Mouse (Mus musculus): ENCODE measurements around the gene Gpr3.

Gpr3 gene

DNA sequence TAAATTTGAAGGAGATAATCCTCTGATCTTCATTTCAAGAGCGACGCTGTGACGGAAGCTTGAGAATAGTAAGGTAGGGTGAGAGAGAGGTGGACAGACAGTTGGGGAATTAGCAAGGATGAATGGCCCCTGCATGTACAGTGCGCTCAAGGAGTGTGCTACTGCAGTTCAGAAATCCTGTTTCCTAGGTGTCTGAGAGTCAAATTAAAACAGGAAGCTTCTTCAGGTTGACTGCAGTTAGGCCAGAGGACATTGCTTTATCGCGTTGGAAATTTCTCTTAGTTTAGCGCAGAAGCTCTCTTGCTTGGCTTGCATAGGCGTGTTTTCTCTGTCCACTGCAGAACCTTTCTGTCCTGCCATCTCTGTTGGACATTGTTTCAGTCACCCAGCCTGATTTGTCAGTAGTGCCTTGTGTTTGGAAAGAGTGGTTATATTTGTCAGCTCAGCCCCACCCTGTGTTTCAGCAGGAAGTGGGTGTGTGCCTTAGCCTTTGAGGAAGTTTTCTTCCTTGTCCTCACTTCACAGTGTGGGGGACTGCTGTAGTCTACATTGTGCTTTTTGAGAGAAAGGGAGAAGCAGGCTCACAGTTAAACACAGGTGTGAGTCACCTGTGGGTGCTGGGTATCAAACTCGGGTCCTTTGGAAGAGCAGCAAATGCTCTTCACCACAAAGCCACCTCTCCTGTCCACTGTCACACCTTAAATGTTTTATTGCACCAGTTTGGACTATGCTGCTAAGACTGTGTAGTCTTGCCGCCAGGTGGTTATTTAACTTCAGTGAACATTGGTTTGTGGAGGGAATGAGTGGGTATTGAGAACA lies 42.9 kb downstream of the Gpr3 start:
- peak in 1 of 2 experiments; percentile 29 for DNase-seq

- no peak for DNase-seq
These were observed 45.6 kb downstream of the Gpr3 start for GRCm38 (mm10) chr4:133166773-133167172.

GRCm38 (mm10) chr4:133162196-133162595 lies 50.1 kb downstream of the Gpr3 start:
- no peak for DNase-seq

DNA sequence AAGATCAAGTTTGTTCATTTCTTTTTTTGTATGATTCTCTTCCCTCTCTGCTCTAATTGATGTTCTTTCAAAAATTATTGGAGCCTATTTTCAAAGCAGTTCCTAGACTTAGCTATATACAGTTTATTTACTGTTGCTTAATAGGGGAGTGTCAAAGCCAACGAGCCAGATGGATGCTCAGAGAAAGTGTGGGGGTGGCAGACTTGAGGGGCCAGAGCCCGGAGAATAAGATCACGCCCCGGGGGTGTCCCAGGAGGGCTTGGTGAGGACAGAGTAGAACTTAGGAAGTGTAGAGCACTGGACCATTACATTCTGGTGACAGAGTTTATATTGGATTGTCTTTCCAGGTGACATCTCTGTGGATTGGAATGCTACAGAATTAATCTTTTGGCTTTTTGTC lies 51.5 kb downstream of the Gpr3 start:
- DNase-seq, result no peak

DNA sequence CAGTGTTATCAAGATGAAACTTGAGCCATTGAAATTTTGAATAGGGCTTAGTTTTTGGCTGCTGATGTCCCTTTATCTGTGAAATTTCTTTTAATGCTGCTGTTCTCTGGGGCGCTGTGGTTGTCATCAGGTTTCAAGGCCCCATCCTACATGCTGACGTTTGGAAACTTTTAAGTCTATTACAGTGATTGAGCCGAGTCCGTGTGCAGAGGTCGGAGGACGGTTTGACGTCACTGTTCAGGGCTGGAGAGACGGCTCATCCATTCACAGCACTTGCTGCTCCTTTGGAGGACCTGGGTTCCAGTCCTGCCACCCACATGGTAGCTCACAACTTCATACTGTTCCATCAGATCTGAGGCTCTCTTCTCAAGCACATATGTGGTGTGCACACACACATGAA lies 52.1 kb downstream of the Gpr3 start:
- no peak for DNase-seq

DNA sequence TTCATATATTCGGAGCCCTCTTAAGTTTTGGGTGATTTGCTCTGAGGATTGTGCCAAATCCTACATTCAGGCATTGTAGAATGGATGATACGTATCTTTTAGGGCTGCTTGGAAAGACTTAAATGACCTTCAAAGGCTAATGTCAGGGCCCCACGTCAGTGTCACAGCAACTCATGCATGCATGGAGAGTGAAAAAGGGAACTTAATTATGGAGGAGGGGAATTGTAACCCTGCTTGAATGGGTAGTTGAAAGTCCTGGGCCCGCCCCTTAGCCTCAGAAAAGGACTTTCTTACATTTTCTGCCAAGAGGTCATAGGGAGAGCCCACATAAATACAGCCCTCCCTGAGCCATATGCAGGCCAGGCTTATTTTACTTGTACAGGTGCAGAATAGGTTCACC lies 52.7 kb downstream of the Gpr3 start:
- no peak for DNase-seq
